Mouse (Mus musculus) liver, embryonic 14.5 days (tissue): ENCODE measurements around the gene Alkbh2.

Experiments used
- CTCF ChIP-seq: IDR thresholded peaks from 2 replicates; pipeline ENCODE4 v1.5.1; 2016; ENCODE audit warnings: antibody characterized with exemption, low read depth, control low read depth
- EP300 ChIP-seq: IDR thresholded peaks from 2 replicates; pipeline ENCODE4 v1.6.1; 2016; ENCODE audit warnings: antibody characterized with exemption, low read depth

DNA sequence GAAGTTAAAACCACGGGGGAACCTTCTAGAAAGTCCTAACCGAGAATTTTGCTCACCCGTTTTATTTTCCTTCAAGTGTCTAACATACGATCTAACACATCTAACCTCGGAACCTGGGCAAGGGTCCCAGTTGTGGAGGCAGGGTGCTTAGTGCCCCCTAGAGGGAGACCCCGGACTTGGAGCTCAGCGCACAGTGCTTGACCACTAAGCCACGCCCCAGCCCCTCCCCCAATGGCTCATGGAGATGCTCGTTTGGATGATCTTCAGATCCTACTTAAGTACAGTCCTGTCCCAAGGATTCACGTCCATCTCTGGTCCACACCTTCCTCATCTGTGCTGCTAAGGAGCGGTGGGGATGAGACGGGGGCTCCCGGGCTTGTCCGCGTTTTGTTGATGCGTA is 46.6 kb upstream of the Alkbh2 start:
- TF ChIP-seq EP300 (no peak), CTCF (peak; percentile 47)
